Mouse (Mus musculus): ENCODE data around the gene Gm3248. TPM values are rescaled to one million over a fixed set of nuclear protein-coding genes. Genes with fewer than 3 reads are reported as not detected.
"Not testable (repeated sequence)": the region's sequence is repeated elsewhere in the genome, so short reads cannot be mapped to it uniquely, and the experiment has no call there.

The Gm3248 gene
- polyA plus RNA-seq (2014; fragmentation: Nextera tagmentation; extraction: Ambion mirVana), result 0.36 and 0.63 TPM in 2 replicates

DNA sequence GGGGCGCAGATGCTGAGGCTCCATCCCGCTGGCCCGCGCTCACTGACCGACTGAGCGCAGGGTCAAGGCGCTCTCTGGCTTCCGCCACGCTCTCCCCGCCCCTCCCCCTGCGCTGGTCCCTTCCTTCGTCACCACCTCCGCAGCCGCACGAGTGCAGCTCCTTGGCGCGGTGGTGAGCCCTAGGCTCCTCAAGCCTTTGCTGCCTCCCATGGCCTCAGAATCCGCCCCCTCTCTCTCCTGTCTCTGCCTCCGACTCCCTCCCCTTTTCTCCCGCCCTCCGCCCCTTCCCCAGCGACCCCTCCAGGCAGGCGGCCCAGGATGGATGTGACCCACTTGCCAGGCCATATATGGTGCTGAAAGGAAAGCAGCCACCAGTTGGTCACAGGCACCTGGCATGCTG lies at the start of gene Gm3248:
TSS of gene Gm3248 (minus strand) at position 111 of the 400 bp plus-strand sequence.
- H3K27me3 ChIP-seq (replicated peaks; ENCODE audit: control insufficient read depth, insufficient read depth, low read length); H3K9me3 ChIP-seq (ENCODE audit: control insufficient read depth, low read length); H3K4me1 ChIP-seq (ENCODE audit: control insufficient read depth, insufficient read depth, low read length); ATAC-seq (ENCODE audit: low read depth); H3K27ac ChIP-seq (replicated peaks; ENCODE audit: low read depth, low read length); H3K36me3 ChIP-seq (ENCODE audit: control insufficient read depth, insufficient read depth, low read length): not testable (repeated sequence)
- Histone ChIP-seq H3K9ac (ENCODE audit: low read depth, low read length) (peak within 1 kb of the TSS; percentile 37), H3K4me2 (ENCODE audit: low read depth, low read length) (peak within 1 kb of the TSS; percentile 64), H3K4me3 (ENCODE audit: low read depth, low read length) (peak within 1 kb of the TSS; percentile 39)
- 0% methylated on average over 3 of the region's 23 CpGs for WGBS
- DNase-seq (ENCODE audit: low spot score), result peak; percentile 3

DNA sequence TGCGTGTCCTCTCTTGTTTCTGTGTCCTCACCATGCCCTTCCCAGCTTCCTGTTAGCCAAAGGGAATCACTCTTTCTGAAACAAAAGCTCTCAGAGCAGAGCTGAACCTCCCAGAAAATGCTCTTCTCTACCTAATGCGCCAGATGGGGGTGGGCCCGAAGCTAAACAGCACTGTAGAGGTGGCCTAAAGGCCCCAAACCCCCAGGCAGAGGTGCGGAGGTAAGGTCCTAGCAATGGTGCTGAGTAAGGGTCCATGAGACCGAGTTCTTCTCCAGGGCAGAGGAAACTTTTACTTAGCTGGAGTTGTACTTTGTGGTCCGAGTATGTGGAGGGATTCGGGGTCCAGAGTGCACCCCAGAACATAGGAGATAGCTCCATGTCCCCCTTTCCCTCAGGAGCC lies 25.6 kb upstream of the Gm3248 start:
- not testable (repeated sequence) for H3K4me2 ChIP-seq (ENCODE audit: low read depth, low read length); H3K9me3 ChIP-seq (ENCODE audit: control insufficient read depth, low read length); DNase-seq (ENCODE audit: low spot score); H3K4me1 ChIP-seq (ENCODE audit: control insufficient read depth, insufficient read depth, low read length); H3K27ac ChIP-seq (replicated peaks; ENCODE audit: low read depth, low read length); ATAC-seq (ENCODE audit: low read depth); H3K4me3 ChIP-seq (ENCODE audit: low read depth, low read length); H3K36me3 ChIP-seq (ENCODE audit: control insufficient read depth, insufficient read depth, low read length); H3K27me3 ChIP-seq (replicated peaks; ENCODE audit: control insufficient read depth, insufficient read depth, low read length); H3K9ac ChIP-seq (ENCODE audit: low read depth, low read length)
- WGBS, result 91% methylated on average over 5 of the region's 7 CpGs

DNA sequence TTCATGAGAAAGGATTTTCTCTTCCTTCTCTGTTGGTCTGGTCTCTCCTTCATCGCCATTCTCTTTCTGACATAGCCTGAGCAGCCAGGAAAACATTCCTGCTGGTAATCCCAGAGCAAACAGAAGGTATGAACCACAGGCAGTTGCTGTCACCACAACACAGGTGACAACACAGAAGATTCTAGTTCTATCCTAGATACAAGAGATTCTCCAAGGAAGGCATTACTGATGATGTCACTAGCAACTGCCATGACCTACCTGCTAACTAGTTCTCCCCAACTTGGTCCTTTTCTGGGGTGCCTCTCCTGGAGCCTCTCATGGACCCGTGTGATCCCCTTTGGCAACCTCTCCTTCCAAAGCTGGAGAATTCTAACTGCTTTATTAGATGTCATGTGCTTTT lies 17.5 kb upstream of the Gm3248 start, which contains the start of gene Gm3453:
TSS of gene Gm3453 (minus strand) at position 101 of the 400 bp plus-strand sequence.
- WGBS, result 63% methylated on average over 1 of the region's 2 CpGs

GRCm38 (mm10) chr14:5962441-5962840 lies 896 bp upstream of the Gm3248 start:
- H3K9me3 ChIP-seq (ENCODE audit: control insufficient read depth, low read length); H3K27me3 ChIP-seq (replicated peaks; ENCODE audit: control insufficient read depth, insufficient read depth, low read length); H3K27ac ChIP-seq (replicated peaks; ENCODE audit: low read depth, low read length); DNase-seq (ENCODE audit: low spot score); H3K4me3 ChIP-seq (ENCODE audit: low read depth, low read length); ATAC-seq (ENCODE audit: low read depth); H3K9ac ChIP-seq (ENCODE audit: low read depth, low read length); H3K36me3 ChIP-seq (ENCODE audit: control insufficient read depth, insufficient read depth, low read length); H3K4me2 ChIP-seq (ENCODE audit: low read depth, low read length); H3K4me1 ChIP-seq (ENCODE audit: control insufficient read depth, insufficient read depth, low read length): not testable (repeated sequence)
- 21% methylated on average over 4 of the region's 4 CpGs for WGBS

More for the DNA sequence above, 17.5 kb upstream of the Gm3248 start, which contains the start of gene Gm3453:
- H3K4me3 ChIP-seq (ENCODE audit: low read depth, low read length); ATAC-seq (ENCODE audit: low read depth); H3K27ac ChIP-seq (replicated peaks; ENCODE audit: low read depth, low read length); H3K27me3 ChIP-seq (replicated peaks; ENCODE audit: control insufficient read depth, insufficient read depth, low read length); H3K4me1 ChIP-seq (ENCODE audit: control insufficient read depth, insufficient read depth, low read length); DNase-seq (ENCODE audit: low spot score); H3K9ac ChIP-seq (ENCODE audit: low read depth, low read length); H3K9me3 ChIP-seq (ENCODE audit: control insufficient read depth, low read length); H3K36me3 ChIP-seq (ENCODE audit: control insufficient read depth, insufficient read depth, low read length); H3K4me2 ChIP-seq (ENCODE audit: low read depth, low read length): not testable (repeated sequence)

GRCm38 (mm10) chr14:5961102-5961501 lies 443 bp downstream of the Gm3248 start:
- H3K4me2 ChIP-seq (ENCODE audit: low read depth, low read length), result peak overlapping the region; percentile 64
- WGBS, result 2% methylated on average over 11 of the region's 24 CpGs
- not testable (repeated sequence) for H3K4me1 ChIP-seq (ENCODE audit: control insufficient read depth, insufficient read depth, low read length); ATAC-seq (ENCODE audit: low read depth); H3K36me3 ChIP-seq (ENCODE audit: control insufficient read depth, insufficient read depth, low read length); H3K27me3 ChIP-seq (replicated peaks; ENCODE audit: control insufficient read depth, insufficient read depth, low read length); H3K9me3 ChIP-seq (ENCODE audit: control insufficient read depth, low read length); H3K27ac ChIP-seq (replicated peaks; ENCODE audit: low read depth, low read length)
- H3K4me3 ChIP-seq (ENCODE audit: low read depth, low read length), result peak overlapping the region; percentile 39
- DNase-seq (ENCODE audit: low spot score), result peak; percentile 0
- peak overlapping the region; percentile 37 for H3K9ac ChIP-seq (ENCODE audit: low read depth, low read length)

GRCm38 (mm10) chr14:5960479-5960878 lies 1.1 kb downstream of the Gm3248 start:
- not testable (repeated sequence) for ATAC-seq (ENCODE audit: low read depth); H3K9me3 ChIP-seq (ENCODE audit: control insufficient read depth, low read length); DNase-seq (ENCODE audit: low spot score); H3K4me1 ChIP-seq (ENCODE audit: control insufficient read depth, insufficient read depth, low read length); H3K27me3 ChIP-seq (replicated peaks; ENCODE audit: control insufficient read depth, insufficient read depth, low read length); H3K4me2 ChIP-seq (ENCODE audit: low read depth, low read length); H3K36me3 ChIP-seq (ENCODE audit: control insufficient read depth, insufficient read depth, low read length); H3K9ac ChIP-seq (ENCODE audit: low read depth, low read length); H3K4me3 ChIP-seq (ENCODE audit: low read depth, low read length); H3K27ac ChIP-seq (replicated peaks; ENCODE audit: low read depth, low read length)
- 3% methylated on average over 3 of the region's 10 CpGs for WGBS

GRCm38 (mm10) chr14:5923276-5923675 lies 38.3 kb downstream of the Gm3248 start:
- not testable (repeated sequence) for H3K4me1 ChIP-seq (ENCODE audit: control insufficient read depth, insufficient read depth, low read length); H3K4me2 ChIP-seq (ENCODE audit: low read depth, low read length); H3K4me3 ChIP-seq (ENCODE audit: low read depth, low read length); H3K27ac ChIP-seq (replicated peaks; ENCODE audit: low read depth, low read length); H3K27me3 ChIP-seq (replicated peaks; ENCODE audit: control insufficient read depth, insufficient read depth, low read length); H3K9me3 ChIP-seq (ENCODE audit: control insufficient read depth, low read length); H3K36me3 ChIP-seq (ENCODE audit: control insufficient read depth, insufficient read depth, low read length); DNase-seq (ENCODE audit: low spot score); ATAC-seq (ENCODE audit: low read depth); H3K9ac ChIP-seq (ENCODE audit: low read depth, low read length)
- 76% methylated on average over 7 of the region's 7 CpGs for WGBS

DNA sequence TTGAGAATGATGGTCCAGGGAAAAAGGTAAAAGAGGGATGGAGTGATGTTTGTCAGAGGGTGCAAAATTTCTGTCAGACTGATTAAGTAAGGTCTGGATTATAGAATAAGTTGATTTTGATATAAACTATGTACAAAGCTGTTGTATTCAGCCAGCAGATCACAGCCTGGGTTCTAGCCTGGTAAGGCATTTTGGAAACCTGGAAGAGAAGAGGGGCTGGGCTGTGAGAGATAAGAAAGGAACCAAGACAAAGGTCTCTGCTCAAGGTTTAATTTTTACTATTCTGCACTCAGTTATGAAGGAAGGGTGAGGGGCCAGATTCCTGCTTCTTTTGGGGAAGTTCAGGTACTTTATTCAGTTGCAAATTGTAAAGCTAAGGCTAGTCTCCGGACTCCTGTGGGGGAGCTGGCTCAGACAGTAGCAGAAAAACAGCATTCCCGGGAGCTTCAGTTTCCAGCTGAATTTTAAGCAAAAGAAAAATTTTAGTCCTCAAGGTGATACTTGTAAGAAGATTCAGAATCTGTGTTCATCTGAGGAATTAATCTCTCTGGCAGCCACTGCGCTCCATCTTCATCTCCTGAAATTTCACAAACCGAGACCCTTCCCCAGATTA lies 43.1 kb downstream of the Gm3248 start:
- not testable (repeated sequence) for H3K27ac ChIP-seq (replicated peaks; ENCODE audit: low read depth, low read length); H3K27me3 ChIP-seq (replicated peaks; ENCODE audit: control insufficient read depth, insufficient read depth, low read length); H3K4me3 ChIP-seq (ENCODE audit: low read depth, low read length); DNase-seq (ENCODE audit: low spot score); H3K4me1 ChIP-seq (ENCODE audit: control insufficient read depth, insufficient read depth, low read length); H3K4me2 ChIP-seq (ENCODE audit: low read depth, low read length); H3K9ac ChIP-seq (ENCODE audit: low read depth, low read length); H3K9me3 ChIP-seq (ENCODE audit: control insufficient read depth, low read length); ATAC-seq (ENCODE audit: low read depth); H3K36me3 ChIP-seq (ENCODE audit: control insufficient read depth, insufficient read depth, low read length)
- 77% methylated on average over 4 of the region's 4 CpGs for WGBS

DNA sequence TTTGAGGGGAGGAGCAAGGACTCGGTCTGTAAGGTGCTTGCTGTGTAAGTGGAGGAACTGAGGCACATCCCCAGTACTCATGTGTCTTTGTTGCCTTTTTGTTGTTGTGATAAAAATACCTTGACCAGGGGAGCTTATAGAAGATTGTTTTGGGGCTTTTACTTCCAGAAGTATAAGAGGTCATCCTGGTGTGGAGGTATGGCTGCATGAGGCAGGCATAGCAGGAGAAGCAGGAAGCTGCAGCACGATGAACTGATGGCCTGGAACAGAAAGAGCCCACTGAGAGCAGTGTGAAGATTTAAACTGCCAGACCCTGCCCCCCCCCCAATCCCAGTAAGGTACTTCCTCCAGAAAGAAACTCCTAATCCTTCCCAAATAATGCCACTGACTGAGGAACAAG lies 47.8 kb downstream of the Gm3248 start:
- 88% methylated on average over 2 of the region's 2 CpGs for WGBS
- not testable (repeated sequence) for H3K4me3 ChIP-seq (ENCODE audit: low read depth, low read length); ATAC-seq (ENCODE audit: low read depth)

More for the DNA sequence above, 47.8 kb downstream of the Gm3248 start:
- H3K9me3 ChIP-seq (ENCODE audit: control insufficient read depth, low read length); H3K36me3 ChIP-seq (ENCODE audit: control insufficient read depth, insufficient read depth, low read length); H3K27ac ChIP-seq (replicated peaks; ENCODE audit: low read depth, low read length); H3K4me1 ChIP-seq (ENCODE audit: control insufficient read depth, insufficient read depth, low read length); H3K4me2 ChIP-seq (ENCODE audit: low read depth, low read length); DNase-seq (ENCODE audit: low spot score); H3K9ac ChIP-seq (ENCODE audit: low read depth, low read length); H3K27me3 ChIP-seq (replicated peaks; ENCODE audit: control insufficient read depth, insufficient read depth, low read length): not testable (repeated sequence)

All from embryonic facial prominence, embryonic 14.5 days (tissue).